Mouse (Mus musculus): ENCODE results near the gene Nrros. TPM values are rescaled to one million over a fixed set of nuclear protein-coding genes. Genes with fewer than 3 reads are reported as not detected.
A peak's percentile ranks its signal among the peaks of the same experiment; 100 is the strongest.

Gene Nrros
- total and polyA plus RNA-seq, 3 experiments = 3.9 to 9.5 (median 4.7) TPM

- Histone ChIP-seq H3K27ac (no peak overlapping the region), H3K36me3 (ENCODE audit: control insufficient read depth, insufficient read depth, low read length) (no peaks in the 10 kb centered on the region), H3K4me3 (no peak overlapping the region), H3K79me2 (replicated peaks; ENCODE audit: control insufficient read depth, insufficient read depth, low read length) (no peaks in the 10 kb centered on the region; the same call in 1 of the 2 replicates), H3K9ac (ENCODE audit: low read depth, low read length) (no peak overlapping the region), H3K4me1 (ENCODE audit: control insufficient read depth, insufficient read depth, low read length) (peaks cover 2% of the 10 kb centered on the region; the same call in 1 of the 2 replicates), H3K27me3 (ENCODE audit: control insufficient read depth, insufficient read depth, low read length) (no peaks in the 10 kb centered on the region; the same call in 1 of the 2 replicates)
- no peak for TF ChIP-seq EP300 (IDR thresholded peaks at IDR 0.05; ENCODE audit: insufficient read depth, low read depth, low read length)
- TF ChIP-seq POLR2A (IDR thresholded peaks at IDR 0.05; ENCODE audit: insufficient read depth, low read depth, low read length) = no peak
- TF ChIP-seq CTCF (IDR thresholded peaks at IDR 0.05) = no peak
- intact Hi-C loops (cut with DNase I) = no loop called here
- DNase-seq = no peak
- WGBS = 91% methylated on average over 4 of the region's 4 CpGs
These were observed 2.6 kb upstream of the Nrros start for GRCm38 (mm10) chr16:32167819-32168545.

GRCm38 (mm10) chr16:32164396-32165027 is 882 bp downstream of the Nrros start:
- Histone ChIP-seq H3K27ac (peak overlapping the region; percentile 73), H3K27me3 (ENCODE audit: control insufficient read depth, insufficient read depth, low read length) (no peaks in the 10 kb centered on the region), H3K4me1 (ENCODE audit: control insufficient read depth, insufficient read depth, low read length) (peaks cover 2% of the 10 kb centered on the region), H3K9ac (ENCODE audit: low read depth, low read length) (peak overlapping the region; percentile 91), H3K79me2 (replicated peaks; ENCODE audit: control insufficient read depth, insufficient read depth, low read length) (no peaks in the 10 kb centered on the region; the same call in 1 of the 2 replicates), H3K36me3 (ENCODE audit: control insufficient read depth, insufficient read depth, low read length) (no peaks in the 10 kb centered on the region), H3K4me3 (peak overlapping the region; percentile 54)
- WGBS = 46% methylated on average over 19 of the region's 19 CpGs
- peak; percentile 42 to 48 for DNase-seq
- intact Hi-C loops (cut with DNase I) = loop anchor here (2.0 kb wide), 1 partner anchor 48 kb away; no protein-coding TSS in a partner anchor
- no peak for TF ChIP-seq CTCF (IDR thresholded peaks at IDR 0.05)
- TF ChIP-seq EP300 (IDR thresholded peaks at IDR 0.05; ENCODE audit: insufficient read depth, low read depth, low read length) = no peak
- 0 out of 2 replicates have a peak, but pooled peaks have one; percentile 2 for TF ChIP-seq POLR2A (IDR thresholded peaks at IDR 0.05; ENCODE audit: insufficient read depth, low read depth, low read length)

- peaks cover 2% of the 10 kb centered on the region for H3K4me1 ChIP-seq (ENCODE audit: control insufficient read depth, insufficient read depth, low read length)
- no peak for DNase-seq
- intact Hi-C loops (cut with DNase I) = loop anchor here (2.0 kb wide), 1 partner anchor 47 kb away; no protein-coding TSS in a partner anchor
- no peaks in the 10 kb centered on the region; the same call in 1 of the 2 replicates for H3K79me2 ChIP-seq (replicated peaks; ENCODE audit: control insufficient read depth, insufficient read depth, low read length)
- no peaks in the 10 kb centered on the region for H3K27me3 ChIP-seq (ENCODE audit: control insufficient read depth, insufficient read depth, low read length)
- TF ChIP-seq CTCF (IDR thresholded peaks at IDR 0.05) (no peak), POLR2A (IDR thresholded peaks at IDR 0.05; ENCODE audit: insufficient read depth, low read depth, low read length) (0 out of 2 replicates have a peak, but pooled peaks have one; percentile 3), EP300 (IDR thresholded peaks at IDR 0.05; ENCODE audit: insufficient read depth, low read depth, low read length) (no peak)
- H3K9ac ChIP-seq (ENCODE audit: low read depth, low read length) = peak overlapping the region; percentile 48; the same call in 1 of the 2 replicates
- H3K36me3 ChIP-seq (ENCODE audit: control insufficient read depth, insufficient read depth, low read length) = no peaks in the 10 kb centered on the region
- peak overlapping the region; percentile 73 for H3K27ac ChIP-seq
- 49% methylated on average over 5 of the region's 5 CpGs for WGBS
- peak overlapping the region; percentile 54 for H3K4me3 ChIP-seq
These were observed 1.5 kb downstream of the Nrros start for GRCm38 (mm10) chr16:32163891-32164290.

- DNase-seq = peak in 1 of 2 experiments; percentile 65
- H3K9ac ChIP-seq (ENCODE audit: low read depth, low read length) = no peak overlapping the region
- TF ChIP-seq EP300 (IDR thresholded peaks at IDR 0.05; ENCODE audit: insufficient read depth, low read depth, low read length) (no peak), POLR2A (IDR thresholded peaks at IDR 0.05; ENCODE audit: insufficient read depth, low read depth, low read length) (no peak), CTCF (IDR thresholded peaks at IDR 0.05) (no peak)
These were observed 2.0 kb downstream of the Nrros start for GRCm38 (mm10) chr16:32163392-32163791.

GRCm38 (mm10) chr16:32160742-32161323 is 4.6 kb downstream of the Nrros start:
- Histone ChIP-seq H3K27me3 (ENCODE audit: control insufficient read depth, insufficient read depth, low read length) (no peaks in the 10 kb centered on the region), H3K27ac (no peak overlapping the region), H3K4me3 (no peak overlapping the region), H3K9ac (ENCODE audit: low read depth, low read length) (no peak overlapping the region), H3K79me2 (replicated peaks; ENCODE audit: control insufficient read depth, insufficient read depth, low read length) (no peaks in the 10 kb centered on the region; the same call in 1 of the 2 replicates), H3K4me1 (ENCODE audit: control insufficient read depth, insufficient read depth, low read length) (peaks cover under 1% of the 10 kb centered on the region), H3K36me3 (ENCODE audit: control insufficient read depth, insufficient read depth, low read length) (no peaks in the 10 kb centered on the region)
- intact Hi-C loops (cut with DNase I) = no loop called here
- WGBS = 68% methylated on average over 9 of the region's 9 CpGs
- no peak for DNase-seq
- TF ChIP-seq POLR2A (IDR thresholded peaks at IDR 0.05; ENCODE audit: insufficient read depth, low read depth, low read length) (no peak), EP300 (IDR thresholded peaks at IDR 0.05; ENCODE audit: insufficient read depth, low read depth, low read length) (no peak)

More at GRCm38 (mm10) chr16:32163392-32163791, 2.0 kb downstream of the Nrros start:
- Histone ChIP-seq H3K36me3 (ENCODE audit: control insufficient read depth, insufficient read depth, low read length) (no peaks in the 10 kb centered on the region), H3K27me3 (ENCODE audit: control insufficient read depth, insufficient read depth, low read length) (no peaks in the 10 kb centered on the region), H3K4me1 (ENCODE audit: control insufficient read depth, insufficient read depth, low read length) (peaks cover 2% of the 10 kb centered on the region), H3K79me2 (replicated peaks; ENCODE audit: control insufficient read depth, insufficient read depth, low read length) (no peaks in the 10 kb centered on the region; the same call in 1 of the 2 replicates), H3K4me3 (peak overlapping the region; percentile 10; the same call in 1 of the 2 replicates), H3K27ac (no peak overlapping the region)
- 59% methylated on average over 4 of the region's 4 CpGs for WGBS
- intact Hi-C loops (cut with DNase I) = no loop called here
